Mouse (Mus musculus) heart, embryonic 11.5 days (tissue): ENCODE measurements around the gene Zfp14. TPM values are rescaled to one million over a fixed set of nuclear protein-coding genes. Genes with fewer than 3 reads are reported as not detected.

Experiments used
- ATAC-seq: fragments of 200-750 bp; cut with Nextera tagmentation; replicated peaks from 2 replicates; pipeline ENCODE4 v1.8.0; 2017; ENCODE audit warnings: moderate library complexity; ENCODE audit not compliant: insufficient number of reproducible peaks, low FRiP score, low TSS enrichment
- H3K27ac ChIP-seq: fragments of 300-500 bp; sonication (generic); 2 replicates; pipeline ENCODE4 v1.5.1; 2014; ENCODE audit warnings: mild to moderate bottlenecking, low read depth, low read length
- H3K27me3 ChIP-seq: fragments of 300-500 bp; sonication (generic); 2 replicates; pipeline ENCODE4 v1.6.1; 2014; ENCODE audit warnings: mild to moderate bottlenecking, low read length, mixed read lengths; ENCODE audit not compliant: control insufficient read depth, insufficient read depth
- H3K36me3 ChIP-seq: fragments of 300-500 bp; sonication (generic); 2 replicates; pipeline ENCODE4 v1.6.1; 2014; ENCODE audit warnings: mild to moderate bottlenecking, low read length, moderate library complexity, mixed read lengths; ENCODE audit not compliant: control insufficient read depth, insufficient read depth
- H3K4me1 ChIP-seq: fragments of 300-500 bp; sonication (generic); 2 replicates; pipeline ENCODE4 v1.6.1; 2014; ENCODE audit warnings: low read length; ENCODE audit not compliant: control insufficient read depth, insufficient read depth
- H3K4me2 ChIP-seq: fragments of 300-500 bp; sonication (generic); 2 replicates; pipeline ENCODE4 v1.6.1; 2014; ENCODE audit warnings: mild to moderate bottlenecking, moderate library complexity
- H3K4me3 ChIP-seq: fragments of 300-500 bp; sonication (generic); 2 replicates; pipeline ENCODE4 v1.5.1; 2014; ENCODE audit warnings: low read depth, low read length
- H3K9ac ChIP-seq: fragments of 300-500 bp; sonication (generic); 2 replicates; pipeline ENCODE4 v1.6.1; 2014; ENCODE audit warnings: mild to moderate bottlenecking, low read depth, low read length, moderate library complexity
- H3K9me3 ChIP-seq: fragments of 300-500 bp; sonication (generic); replicated peaks from 2 replicates; pipeline ENCODE4 v1.6.1; 2016; ENCODE audit warnings: low read length; ENCODE audit not compliant: control insufficient read depth
- WGBS: fragments of 180-500 bp; shearing (Covaris S2); extraction: QIAGEN DNeasy Blood & Tissue Kit; methylation state at CpG from one replicate; pipeline ENCODE4 v1.1.7; 2014; ENCODE audit not compliant: insufficient replicate concordance; 5-methylcytosine and 5-hydroxymethylcytosine counted together
- microRNA-seq: library from miRNA; unstranded; fragments of <30 nt; microRNA quantifications from one replicate; pipeline ENCODE4, GENCODE M21; 2016; ENCODE audit warnings: borderline number of aligned reads
- polyA plus RNA-seq: library from polyadenylated mRNA; unstranded; fragments of >200 nt; fragmentation: Nextera tagmentation; extraction: Ambion mirVana; gene quantifications from 2 replicates; pipeline ENCODE4 v1.2.1, GENCODE M21; 2014

Gene Zfp14
- polyA plus RNA-seq, 1 experiment from 2014 or later = 3.1 TPM

GRCm38 (mm10) chr7:30000601-30001000 is 50.6 kb downstream of the Zfp14 start:
- H3K9me3 ChIP-seq = no peaks in the 10 kb centered on the region
- 71% methylated on average over 5 of the region's 5 CpGs for WGBS
- H3K27me3 ChIP-seq = no peaks in the 10 kb centered on the region
- ATAC-seq = no peak
- no peaks in the 10 kb centered on the region for H3K4me1 ChIP-seq
- H3K4me3 ChIP-seq = no peak overlapping the region
- H3K9ac ChIP-seq = no peak overlapping the region
- H3K36me3 ChIP-seq = peaks cover 37% of the 10 kb centered on the region
- no peak overlapping the region for H3K27ac ChIP-seq
- H3K4me2 ChIP-seq = no peak overlapping the region

DNA sequence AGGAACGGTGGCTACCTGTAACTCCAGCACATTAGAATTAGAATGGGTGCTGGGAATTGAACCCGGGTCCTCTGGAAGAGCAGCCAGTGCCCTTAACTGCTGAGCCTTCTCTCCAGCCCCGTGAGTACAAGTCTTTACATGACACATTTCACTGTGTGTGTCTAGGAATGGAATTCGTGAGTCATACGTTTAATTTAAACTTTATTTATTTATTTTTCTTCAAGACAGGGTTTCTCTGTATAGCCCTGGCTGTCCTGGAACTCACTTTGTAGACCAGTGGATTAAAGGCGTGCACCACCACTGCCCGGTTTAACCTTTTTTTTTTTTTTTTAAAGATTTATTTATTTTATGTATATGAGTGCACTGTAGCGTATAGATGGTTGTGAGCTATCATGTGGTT is 56.0 kb downstream of the Zfp14 start:
- WGBS = 90% methylated on average over 8 of the region's 8 CpGs
- H3K36me3 ChIP-seq = peaks cover 58% of the 10 kb centered on the region
- no peaks in the 10 kb centered on the region for H3K4me1 ChIP-seq

GRCm38 (mm10) chr7:29993340-29993739 is 57.8 kb downstream of the Zfp14 start:
- WGBS = 95% methylated on average over 9 of the region's 9 CpGs
- Histone ChIP-seq H3K9ac (no peak overlapping the region), H3K36me3 (peaks cover 51% of the 10 kb centered on the region)

More for the DNA sequence above, 56.0 kb downstream of the Zfp14 start:
- no peak overlapping the region for H3K4me2 ChIP-seq
- H3K9me3 ChIP-seq = no peaks in the 10 kb centered on the region
- H3K9ac ChIP-seq = no peak overlapping the region
- H3K27me3 ChIP-seq = no peaks in the 10 kb centered on the region
- ATAC-seq = no peak
- H3K27ac ChIP-seq = no peak overlapping the region
- no peak overlapping the region for H3K4me3 ChIP-seq

GRCm38 (mm10) chr7:29992698-29993097 is 58.5 kb downstream of the Zfp14 start:
- ATAC-seq = no peak
- peaks cover 49% of the 10 kb centered on the region for H3K36me3 ChIP-seq
- no peak overlapping the region for H3K4me3 ChIP-seq
- no peaks in the 10 kb centered on the region for H3K27me3 ChIP-seq
- H3K4me2 ChIP-seq = no peak overlapping the region
- no peaks in the 10 kb centered on the region for H3K9me3 ChIP-seq
- H3K27ac ChIP-seq = no peak overlapping the region
- H3K4me1 ChIP-seq = no peaks in the 10 kb centered on the region
- H3K9ac ChIP-seq = no peak overlapping the region
- 97% methylated on average over 8 of the region's 8 CpGs for WGBS

More at GRCm38 (mm10) chr7:29993340-29993739, 57.8 kb downstream of the Zfp14 start:
- H3K4me1 ChIP-seq = no peaks in the 10 kb centered on the region
- ATAC-seq = no peak
- H3K27me3 ChIP-seq = no peaks in the 10 kb centered on the region
- H3K9me3 ChIP-seq = no peaks in the 10 kb centered on the region
- no peak overlapping the region for H3K4me3 ChIP-seq
- H3K27ac ChIP-seq = no peak overlapping the region
- no peak overlapping the region for H3K4me2 ChIP-seq

GRCm38 (mm10) chr7:29989031-29989430 is 62.1 kb downstream of the Zfp14 start:
- Histone ChIP-seq H3K9me3 (no peaks in the 10 kb centered on the region), H3K4me2 (no peak overlapping the region), H3K36me3 (peaks cover 44% of the 10 kb centered on the region), H3K27me3 (no peaks in the 10 kb centered on the region), H3K4me3 (no peak overlapping the region), H3K9ac (no peak overlapping the region), H3K4me1 (peaks cover 13% of the 10 kb centered on the region), H3K27ac (no peak overlapping the region)
- 79% methylated on average over 11 of the region's 11 CpGs for WGBS
- no peak for ATAC-seq

GRCm38 (mm10) chr7:29987551-29987950 is 63.6 kb downstream of the Zfp14 start:
- ATAC-seq = no peak
- H3K27me3 ChIP-seq = no peaks in the 10 kb centered on the region
- H3K4me2 ChIP-seq = no peak overlapping the region
- no peak overlapping the region for H3K4me3 ChIP-seq
- H3K27ac ChIP-seq = no peak overlapping the region
- H3K9me3 ChIP-seq = no peaks in the 10 kb centered on the region
- H3K9ac ChIP-seq = no peak overlapping the region
- peaks cover 35% of the 10 kb centered on the region for H3K36me3 ChIP-seq
- peaks cover 18% of the 10 kb centered on the region for H3K4me1 ChIP-seq
- 93% methylated on average over 5 of the region's 5 CpGs for WGBS

Small RNA genes lying within 50 kb of the gene (microRNA-seq; reads per million reads assigned to microRNA genes)
- not detected for gene Gm23368

Other genes with a start within 250 kb of the Zfp14 start
- gene Zfp790, start 235.3 kb downstream of the Zfp14 start, polyA plus RNA-seq = 8.9 and 13.3 TPM in 2 replicates
- 2.8 and 4.7 TPM in 2 replicates for gene Zfp940, start 197.7 kb downstream of the Zfp14 start, polyA plus RNA-seq
- gene Zfp420, start 191.4 kb downstream of the Zfp14 start, polyA plus RNA-seq = 3.8 and 4.1 TPM in 2 replicates
- gene Zfp27, start 144.8 kb downstream of the Zfp14 start, polyA plus RNA-seq = 9.3 and 9.4 TPM in 2 replicates
- 4.1 and 6.2 TPM in 2 replicates for gene Zfp383, start 143.2 kb downstream of the Zfp14 start, polyA plus RNA-seq
- gene Zfp74, start 97.3 kb downstream of the Zfp14 start, polyA plus RNA-seq = 7.0 and 10.0 TPM in 2 replicates
- 28.8 and 30.4 TPM in 2 replicates for gene Zfp568, start 67.4 kb downstream of the Zfp14 start, polyA plus RNA-seq
- gene Zfp82, start 21.5 kb upstream of the Zfp14 start, polyA plus RNA-seq = 4.1 TPM in 2 replicates
- gene Gm26920, start 39.0 kb upstream of the Zfp14 start, polyA plus RNA-seq = 0.26 and 0.96 TPM in 2 replicates
- 7.4 and 8.1 TPM in 2 replicates for gene Zfp566, start 39.1 kb upstream of the Zfp14 start, polyA plus RNA-seq
- gene Zfp260, start 43.4 kb upstream of the Zfp14 start, polyA plus RNA-seq = 87.2 and 96.0 TPM in 2 replicates
- 5.3 and 5.8 TPM in 2 replicates for gene Zfp382, start 70.6 kb upstream of the Zfp14 start, polyA plus RNA-seq
- 6.6 and 10.4 TPM in 2 replicates for gene Zfp146, start 118.4 kb upstream of the Zfp14 start, polyA plus RNA-seq
- 309 and 324 TPM in 2 replicates for gene Cox7a1, start 132.8 kb upstream of the Zfp14 start, polyA plus RNA-seq
- 64.6 and 71.7 TPM in 2 replicates for gene Capns1, start 147.4 kb upstream of the Zfp14 start, polyA plus RNA-seq
- 120 and 126 TPM in 2 replicates for gene Polr2i, start 180.6 kb upstream of the Zfp14 start, polyA plus RNA-seq
- gene Tbcb, start 180.9 kb upstream of the Zfp14 start, polyA plus RNA-seq = 184 and 185 TPM in 2 replicates
- not detected in 2 replicates for gene Ovol3, start 184.3 kb upstream of the Zfp14 start, polyA plus RNA-seq
- gene Thap8, start 228.7 kb upstream of the Zfp14 start, polyA plus RNA-seq = 0.20 and 0.38 TPM in 2 replicates
- gene Wdr62, start 229.0 kb upstream of the Zfp14 start, polyA plus RNA-seq = 7.7 and 9.9 TPM in 2 replicates
- gene Clip3, start 240.3 kb upstream of the Zfp14 start, polyA plus RNA-seq = 18.6 and 22.1 TPM in 2 replicates